Mouse (Mus musculus): ENCODE measurements at regions not wholly inside any gene's neighbourhood (a gene's known extent, or its start where the extent isn't known, plus 50 kb on each side); places are given as distances from the start of the nearest gene placed in this dataset.

GRCm38 (mm10) chr3:141353961-141354360, 111.1 kb upstream of the Unc5c start:
- Histone ChIP-seq H3K27me3 (replicated peaks; ENCODE audit: control insufficient read depth, insufficient read depth, low read length) (no peaks in the 10 kb centered on the region), H3K9ac (ENCODE audit: low read depth, low read length) (no peak overlapping the region), H3K27ac (ENCODE audit: low read depth, low read length) (no peak overlapping the region), H3K4me3 (ENCODE audit: low read depth, low read length) (no peak overlapping the region), H3K36me3 (ENCODE audit: control insufficient read depth, insufficient read depth) (no peaks in the 10 kb centered on the region), H3K9me3 (ENCODE audit: control insufficient read depth) (no peaks in the 10 kb centered on the region), H3K4me2 (replicated peaks; ENCODE audit: low read depth) (no peak overlapping the region), H3K4me1 (replicated peaks; ENCODE audit: control insufficient read depth, insufficient read depth, low read length) (no peaks in the 10 kb centered on the region)
- no peak for ATAC-seq
- 93% methylated on average over 1 of the region's 1 CpGs for WGBS
- TF ChIP-seq CTCF (IDR thresholded peaks at IDR 0.05; ENCODE audit: low read depth), result no peak

- Histone ChIP-seq H3K4me3 (ENCODE audit: low read depth, low read length) (no peak overlapping the region), H3K27ac (ENCODE audit: low read depth, low read length) (no peak overlapping the region), H3K9me3 (ENCODE audit: control insufficient read depth) (no peaks in the 10 kb centered on the region), H3K36me3 (ENCODE audit: control insufficient read depth, insufficient read depth) (no peaks in the 10 kb centered on the region), H3K27me3 (replicated peaks; ENCODE audit: control insufficient read depth, insufficient read depth, low read length) (no peaks in the 10 kb centered on the region), H3K4me2 (replicated peaks; ENCODE audit: low read depth) (no peak overlapping the region), H3K9ac (ENCODE audit: low read depth, low read length) (no peak overlapping the region), H3K4me1 (replicated peaks; ENCODE audit: control insufficient read depth, insufficient read depth, low read length) (no peaks in the 10 kb centered on the region)
- 62% methylated on average over 1 of the region's 1 CpGs for WGBS
- no peak for ATAC-seq
- no peak for TF ChIP-seq CTCF (IDR thresholded peaks at IDR 0.05; ENCODE audit: low read depth)
Observed at GRCm38 (mm10) chr3:141393005-141393404, 72.0 kb upstream of the Unc5c start.

GRCm38 (mm10) chr3:141398214-141398613, 66.8 kb upstream of the Unc5c start:
- TF ChIP-seq CTCF (IDR thresholded peaks at IDR 0.05; ENCODE audit: low read depth), result no peak
- Histone ChIP-seq H3K4me1 (replicated peaks; ENCODE audit: control insufficient read depth, insufficient read depth, low read length) (no peaks in the 10 kb centered on the region), H3K27ac (ENCODE audit: low read depth, low read length) (no peak overlapping the region), H3K36me3 (ENCODE audit: control insufficient read depth, insufficient read depth) (no peaks in the 10 kb centered on the region), H3K27me3 (replicated peaks; ENCODE audit: control insufficient read depth, insufficient read depth, low read length) (no peaks in the 10 kb centered on the region), H3K9ac (ENCODE audit: low read depth, low read length) (no peak overlapping the region), H3K9me3 (ENCODE audit: control insufficient read depth) (no peaks in the 10 kb centered on the region), H3K4me2 (replicated peaks; ENCODE audit: low read depth) (no peak overlapping the region), H3K4me3 (ENCODE audit: low read depth, low read length) (no peak overlapping the region)
- ATAC-seq, result no peak
- WGBS, result 58% methylated on average over 2 of the region's 2 CpGs

All from intestine, postnatal 0 days (tissue).